Mouse (Mus musculus): ENCODE data around the gene Plcz1. TPM values are rescaled to one million over a fixed set of nuclear protein-coding genes. Genes with fewer than 3 reads are reported as not detected.

Gene Plcz1
- not detected for total RNA-seq (2021)
- long read RNA-seq, experiment 1: 0 reads
- long read RNA-seq, experiment 2: 0 reads

GRCm38 (mm10) chr6:140041357-140041756, at the start of gene Plcz1:
Plcz1 (minus strand) TSS chr6:140041457.
- no peak for DNase-seq (ENCODE audit: low spot score in 2 of 2)

- no peak for DNase-seq (ENCODE audit: low spot score in 2 of 2)
Measured at GRCm38 (mm10) chr6:140089855-140090254, 48.6 kb upstream of the Plcz1 start.

GRCm38 (mm10) chr6:140081739-140082138, 40.5 kb upstream of the Plcz1 start:
- DNase-seq (ENCODE audit: low spot score in 2 of 2): no peak

GRCm38 (mm10) chr6:140080933-140081332, 39.7 kb upstream of the Plcz1 start:
- no peak for DNase-seq (ENCODE audit: low spot score in 2 of 2)

GRCm38 (mm10) chr6:140069177-140069576, 27.9 kb upstream of the Plcz1 start:
- no peak for DNase-seq (ENCODE audit: low spot score in 2 of 2)

GRCm38 (mm10) chr6:140054271-140054928, 13.1 kb upstream of the Plcz1 start:
- no peak for DNase-seq (ENCODE audit: low spot score in 2 of 2)

- DNase-seq (ENCODE audit: low spot score in 2 of 2): no peak
Measured at GRCm38 (mm10) chr6:140051476-140051875, 10.2 kb upstream of the Plcz1 start.

- DNase-seq (ENCODE audit: low spot score in 2 of 2): no peak
Measured at GRCm38 (mm10) chr6:140040952-140041351, 305 bp downstream of the Plcz1 start, which contains the start of gene Capza3. Capza3 (plus strand) TSS chr6:140041252.

GRCm38 (mm10) chr6:140024404-140024803, 16.9 kb downstream of the Plcz1 start:
- DNase-seq (ENCODE audit: low spot score in 2 of 2): no peak

GRCm38 (mm10) chr6:140005181-140005580, 36.1 kb downstream of the Plcz1 start:
- DNase-seq (ENCODE audit: low spot score in 2 of 2): no peak

GRCm38 (mm10) chr6:139989597-139989996, 51.7 kb downstream of the Plcz1 start:
- no peak for DNase-seq (ENCODE audit: low spot score in 2 of 2)

- no peak for DNase-seq (ENCODE audit: low spot score in 2 of 2)
Measured at GRCm38 (mm10) chr6:139989075-139989474, 52.2 kb downstream of the Plcz1 start.

GRCm38 (mm10) chr6:139986564-139986963, 54.7 kb downstream of the Plcz1 start:
- DNase-seq (ENCODE audit: low spot score in 2 of 2): no peak

GRCm38 (mm10) chr6:139984069-139984468, 57.2 kb downstream of the Plcz1 start:
- no peak for DNase-seq (ENCODE audit: low spot score in 2 of 2)

- DNase-seq (ENCODE audit: low spot score in 2 of 2): no peak
Measured at GRCm38 (mm10) chr6:139981061-139981460, 60.2 kb downstream of the Plcz1 start.

GRCm38 (mm10) chr6:139978114-139978513, 63.1 kb downstream of the Plcz1 start:
- DNase-seq (ENCODE audit: low spot score in 2 of 2): no peak

- DNase-seq (ENCODE audit: low spot score in 2 of 2): no peak
Measured at GRCm38 (mm10) chr6:139974668-139975067, 66.6 kb downstream of the Plcz1 start.

- no peak for DNase-seq (ENCODE audit: low spot score in 2 of 2)
Measured at GRCm38 (mm10) chr6:139971608-139972298, 69.5 kb downstream of the Plcz1 start.

GRCm38 (mm10) chr6:139966684-139967083, 74.6 kb downstream of the Plcz1 start:
- DNase-seq (ENCODE audit: low spot score in 2 of 2): no peak

- DNase-seq (ENCODE audit: low spot score in 2 of 2): no peak
Measured at GRCm38 (mm10) chr6:139964895-139965294, 76.4 kb downstream of the Plcz1 start.

- no peak for DNase-seq (ENCODE audit: low spot score in 2 of 2)
Measured at GRCm38 (mm10) chr6:139963775-139964174, 77.5 kb downstream of the Plcz1 start.

GRCm38 (mm10) chr6:139957531-139958241, 83.6 kb downstream of the Plcz1 start:
- no peak for DNase-seq (ENCODE audit: low spot score in 2 of 2)
